ENCODE assay signal across 28 mouse cellular contexts in the genomic region with DNA sequence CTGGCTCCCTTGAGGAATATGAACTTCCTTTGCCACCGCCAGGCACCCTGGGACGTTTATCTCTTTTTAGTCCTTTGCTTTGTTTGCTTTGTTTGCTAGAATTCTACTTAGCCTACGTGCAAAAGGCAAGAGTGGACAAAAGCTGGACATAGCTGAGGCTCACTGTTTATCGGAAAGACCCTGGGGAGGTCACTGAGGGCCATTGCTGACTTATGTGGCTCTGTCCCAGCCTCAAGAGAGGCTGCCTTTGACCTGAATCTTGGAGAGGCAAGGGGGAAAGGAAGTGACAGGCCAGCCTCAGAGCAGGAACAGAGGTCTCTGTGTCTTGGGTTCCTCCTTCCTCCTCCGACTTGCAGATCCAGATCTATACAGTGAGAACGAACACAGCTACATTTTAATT. TPM values are rescaled to one million over a fixed set of nuclear protein-coding genes. Genes with fewer than 3 reads are reported as not detected.
A peak's percentile ranks its signal among the peaks of the same experiment; 100 is the strongest.
DNase-seq lines count a peak whose midpoint lies in the region; ATAC-seq and TF ChIP-seq lines count a peak whose summit lies in the region.
"Had no signal": no experiment of that assay in that cellular context is flagged by ENCODE, and none has a peak within 500 bp of the region (broad histone marks: within the 10 kb centered on the region; RNA-seq: fewer than 3 reads in every experiment).

No protein-coding gene starts in this region.

- no peak overlapping the region for H3K4me3 ChIP-seq in heart, embryonic 12.5 days
- no peak overlapping the region for H3K4me3 ChIP-seq in lung, embryonic 14.5 days (ENCODE audit: low read depth, low read length)
- H3K4me3 ChIP-seq in liver, embryonic 15.5 days (replicated peaks), result no peak overlapping the region
- H3K4me3 ChIP-seq: forebrain, embryonic 15.5 days; hindbrain, embryonic 12.5 days; left cerebral cortex, adult 2 months had no signal

- no peak overlapping the region; the same call in 1 of the 2 replicates for H3K27ac ChIP-seq in heart, embryonic 12.5 days (ENCODE audit: poor library complexity, severe bottlenecking)
- H3K27ac ChIP-seq in lung, embryonic 14.5 days (ENCODE audit: low read depth), result no peak overlapping the region
- no peak overlapping the region for H3K27ac ChIP-seq in liver, embryonic 15.5 days (replicated peaks)
- H3K27ac ChIP-seq: forebrain, embryonic 15.5 days; hindbrain, embryonic 12.5 days; kidney, postnatal 0 days; left cerebral cortex, adult 2 months; stomach, postnatal 0 days had no signal

- WGBS in heart, embryonic 12.5 days, result 52% methylated on average over 6 of the region's 6 CpGs
- 51% methylated on average over 6 of the region's 6 CpGs for WGBS in lung, embryonic 14.5 days
- WGBS in liver, embryonic 15.5 days (ENCODE audit: insufficient replicate concordance), result 44% methylated on average over 6 of the region's 6 CpGs

- H3K9me3 ChIP-seq in heart, embryonic 12.5 days (replicated peaks), result no peaks in the 10 kb centered on the region
- no peaks in the 10 kb centered on the region for H3K9me3 ChIP-seq in lung, embryonic 14.5 days (ENCODE audit: low read depth, low read length)
- H3K9me3 ChIP-seq in liver, embryonic 15.5 days (replicated peaks), result no peaks in the 10 kb centered on the region
- H3K9me3 ChIP-seq: forebrain, embryonic 15.5 days; hindbrain, embryonic 12.5 days had no signal

- no peaks in the 10 kb centered on the region for H3K36me3 ChIP-seq in heart, embryonic 12.5 days
- H3K36me3 ChIP-seq in lung, embryonic 14.5 days (ENCODE audit: insufficient read depth), result no peaks in the 10 kb centered on the region
- H3K36me3 ChIP-seq in liver, embryonic 15.5 days (replicated peaks), result no peaks in the 10 kb centered on the region
- H3K36me3 ChIP-seq: forebrain, embryonic 15.5 days; hindbrain, embryonic 12.5 days had no signal

- no peak overlapping the region for H3K9ac ChIP-seq in heart, embryonic 12.5 days
- no peak overlapping the region for H3K9ac ChIP-seq in lung, embryonic 14.5 days
- H3K9ac ChIP-seq in liver, embryonic 15.5 days, result no peak overlapping the region
- H3K9ac ChIP-seq: forebrain, embryonic 15.5 days; hindbrain, embryonic 12.5 days had no signal

- ATAC-seq in heart, embryonic 12.5 days (ENCODE audit: insufficient number of reproducible peaks, low FRiP score), result no peak
- ATAC-seq in lung, embryonic 14.5 days (ENCODE audit: insufficient read depth), result no peak
- peak; percentile 56 for ATAC-seq in liver, embryonic 15.5 days (ENCODE audit: insufficient read depth)
- ATAC-seq in erythroblast, adult 5-6 weeks (replicated peaks; ENCODE audit: low FRiP score, poor library complexity, severe bottlenecking), result no peak
- ATAC-seq: forebrain, embryonic 15.5 days had no signal

- peak; percentile 95 for DNase-seq in heart, adult 11 months
- DNase-seq in kidney, adult 9 months, result peak; percentile 28
- DNase-seq in kidney, adult 8-10 months, result no peak
- peak; percentile 21 for DNase-seq in lung, embryonic 14.5 days
- DNase-seq in lung, postnatal 10 days, result no peak
- DNase-seq: adrenal gland, postnatal 10 days; cerebellum, adult 9-10 months; gastrocnemius, postnatal 14 days; heart, postnatal 10 days; layer of hippocampus, adult 9-11 months; lung, postnatal 4 days; midbrain, embryonic 14.5 days; thymus, adult 2 months; thymus, postnatal 4 days had no signal

- no peak overlapping the region for H3K4me2 ChIP-seq in heart, embryonic 12.5 days
- H3K4me2 ChIP-seq in lung, embryonic 14.5 days, result no peak overlapping the region
- no peak overlapping the region for H3K4me2 ChIP-seq in liver, embryonic 15.5 days
- H3K4me2 ChIP-seq: forebrain, embryonic 15.5 days; hindbrain, embryonic 12.5 days had no signal

- no peaks in the 10 kb centered on the region for H3K27me3 ChIP-seq in heart, embryonic 12.5 days (replicated peaks)
- no peaks in the 10 kb centered on the region for H3K27me3 ChIP-seq in lung, embryonic 14.5 days (ENCODE audit: insufficient read depth, low read length)
- H3K27me3 ChIP-seq in liver, embryonic 15.5 days, result no peaks in the 10 kb centered on the region
- H3K27me3 ChIP-seq: forebrain, embryonic 15.5 days; hindbrain, embryonic 12.5 days had no signal

- peaks cover 37% of the 10 kb centered on the region for H3K4me1 ChIP-seq in heart, embryonic 12.5 days (replicated peaks)
- peaks cover 3% of the 10 kb centered on the region; the same call in 1 of the 2 replicates for H3K4me1 ChIP-seq in lung, embryonic 14.5 days (ENCODE audit: insufficient read depth)
- no peaks in the 10 kb centered on the region; the same call in 1 of the 2 replicates for H3K4me1 ChIP-seq in liver, embryonic 15.5 days (replicated peaks)
- H3K4me1 ChIP-seq: forebrain, embryonic 15.5 days had no signal

- TF ChIP-seq CTCF in lung, embryonic 14.5 days (IDR thresholded peaks at IDR 0.05; ENCODE audit: low read depth), result no peak

RNA-seq across cellular contexts. Expression of gene Vstm4, which starts 21.0 kb away (rescaled TPM):
- 14.7 and 15.1 TPM in 2 replicates for polyA plus RNA-seq in heart, embryonic 12.5 days (2016; fragmentation: Nextera tagmentation; extraction: Ambion mirVana)
- polyA plus RNA-seq in lung, embryonic 14.5 days (2014; fragmentation: Nextera tagmentation; extraction: Ambion mirVana), result 52.5 and 56.2 TPM in 2 replicates
- 4.7 and 6.1 TPM in 2 replicates for polyA plus RNA-seq in liver, embryonic 15.5 days (2015; fragmentation: Nextera tagmentation; extraction: Ambion mirVana)
- not detected in 2 replicates for total RNA-seq in erythroblast, adult 5-6 weeks (2015; ENCODE audit: low replicate concordance)
- 0.09 and 0.56 TPM in 2 replicates for total RNA-seq in erythroblast, adult 5-6 weeks (2017; ENCODE audit: low replicate concordance)
- total RNA-seq: megakaryocyte-erythroid progenitor cell, adult 5-6 weeks had no signal

RNA-seq across cellular contexts. Expression of gene Fam170b, which starts 43.8 kb away (rescaled TPM):
- 0.09 and 0.17 TPM in 2 replicates for polyA plus RNA-seq in heart, embryonic 12.5 days (2016; fragmentation: Nextera tagmentation; extraction: Ambion mirVana)
- polyA plus RNA-seq in lung, embryonic 14.5 days (2014; fragmentation: Nextera tagmentation; extraction: Ambion mirVana), result 0.17 TPM in 1 of 2 replicates, not detected in the other
- polyA plus RNA-seq in liver, embryonic 15.5 days (2015; fragmentation: Nextera tagmentation; extraction: Ambion mirVana), result 0.05 TPM in 1 of 2 replicates, not detected in the other
- total RNA-seq in erythroblast, adult 5-6 weeks (2015; ENCODE audit: low replicate concordance), result not detected in 2 replicates
- total RNA-seq in erythroblast, adult 5-6 weeks (2017; ENCODE audit: low replicate concordance), result not detected in 2 replicates
- total RNA-seq: adrenal gland, postnatal 10 days; gastrocnemius, postnatal 14 days; heart, adult 8-10 months; heart, postnatal 10 days; left cerebral cortex, adult 2 months; left cerebral cortex, postnatal 36 days; megakaryocyte-erythroid progenitor cell, adult 5-6 weeks had no signal
- polyA plus RNA-seq: embryonic facial prominence, embryonic 14.5 days; forebrain, embryonic 15.5 days; hindbrain, embryonic 12.5 days; limb, embryonic 14.5 days; midbrain, embryonic 14.5 days; neural tube, embryonic 11.5 days; stomach, postnatal 0 days; thymus, adult 2 months had no signal

Comparison
In these comparisons a context has a peak if more than half of its experiments do, and no peak if none do; other contexts are left out.
1. DNase-seq: peak in heart, adult 11 months (single experiment), kidney, adult 9 months (single experiment) and lung, embryonic 14.5 days (single experiment); none in kidney, adult 8-10 months (0 of 2) and lung, postnatal 10 days (single experiment).